Mouse (Mus musculus): ENCODE data around the gene Uimc1. TPM values are rescaled to one million over a fixed set of nuclear protein-coding genes. Genes with fewer than 3 reads are reported as not detected.
A peak's percentile ranks its signal among the peaks of the same experiment; 100 is the strongest.

The Uimc1 gene
- polyA plus RNA-seq, 1 experiment from 2014 or later, result 22.6 TPM

DNA sequence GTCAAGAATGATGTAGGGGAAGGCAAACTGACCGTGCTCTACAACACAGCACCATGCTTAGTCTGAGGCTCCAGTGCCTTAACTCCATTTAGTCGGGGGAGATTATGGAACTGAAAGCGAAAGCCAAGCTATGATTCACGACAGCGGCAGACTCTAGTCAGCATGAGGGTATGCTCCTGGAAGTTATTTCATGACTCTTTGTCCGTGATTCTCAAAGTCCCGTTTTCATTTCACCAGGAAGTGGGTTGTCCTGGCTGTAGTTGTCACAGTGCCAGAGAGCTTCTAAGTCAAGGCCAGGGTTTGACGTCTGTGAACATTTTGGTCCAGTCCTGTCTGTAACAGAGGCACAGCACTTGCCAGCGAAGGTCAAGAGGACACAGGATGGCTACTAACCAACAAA is 77.4 kb downstream of the Uimc1 start:
- Histone ChIP-seq H3K27ac (no peak overlapping the region), H3K36me3 (peaks cover 9% of the 10 kb centered on the region; the same call in 1 of the 2 replicates), H3K4me2 (replicated peaks) (no peak overlapping the region), H3K9ac (no peak overlapping the region), H3K9me3 (no peaks in the 10 kb centered on the region), H3K4me1 (peaks cover 3% of the 10 kb centered on the region; the same call in 1 of the 2 replicates), H3K4me3 (no peak overlapping the region), H3K27me3 (replicated peaks) (no peaks in the 10 kb centered on the region)
- 78% methylated on average over 9 of the region's 9 CpGs for WGBS
- ATAC-seq (ENCODE audit: low FRiP score, low read depth), result no peak

DNA sequence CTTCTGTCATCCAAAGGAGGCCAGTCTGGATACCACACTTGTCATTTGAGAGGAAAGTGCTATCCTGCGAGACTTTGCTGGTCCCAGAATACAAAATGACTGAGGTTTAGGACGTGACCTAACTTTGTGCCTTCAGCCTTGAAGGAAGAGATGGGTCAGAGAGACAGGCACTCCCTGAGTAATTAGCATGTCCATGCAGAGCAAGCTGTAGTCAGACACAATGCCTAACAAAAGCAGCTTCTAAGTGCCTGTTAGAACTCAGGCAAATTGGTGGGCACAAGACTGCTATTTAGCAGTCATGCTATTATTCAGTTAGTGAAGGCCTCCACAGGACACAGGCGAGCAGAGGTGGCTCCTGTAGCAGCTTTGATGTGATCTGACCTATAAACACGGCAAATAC is 77.8 kb downstream of the Uimc1 start:
- peaks cover 3% of the 10 kb centered on the region; the same call in 1 of the 2 replicates for H3K4me1 ChIP-seq
- H3K9ac ChIP-seq, result no peak overlapping the region
- 26% methylated on average over 4 of the region's 4 CpGs for WGBS
- no peak for ATAC-seq (ENCODE audit: low FRiP score, low read depth)
- H3K27ac ChIP-seq, result no peak overlapping the region
- H3K4me2 ChIP-seq (replicated peaks), result no peak overlapping the region
- no peak overlapping the region for H3K4me3 ChIP-seq
- H3K9me3 ChIP-seq, result no peaks in the 10 kb centered on the region
- no peaks in the 10 kb centered on the region for H3K27me3 ChIP-seq (replicated peaks)
- H3K36me3 ChIP-seq, result peaks cover 9% of the 10 kb centered on the region; the same call in 1 of the 2 replicates

DNA sequence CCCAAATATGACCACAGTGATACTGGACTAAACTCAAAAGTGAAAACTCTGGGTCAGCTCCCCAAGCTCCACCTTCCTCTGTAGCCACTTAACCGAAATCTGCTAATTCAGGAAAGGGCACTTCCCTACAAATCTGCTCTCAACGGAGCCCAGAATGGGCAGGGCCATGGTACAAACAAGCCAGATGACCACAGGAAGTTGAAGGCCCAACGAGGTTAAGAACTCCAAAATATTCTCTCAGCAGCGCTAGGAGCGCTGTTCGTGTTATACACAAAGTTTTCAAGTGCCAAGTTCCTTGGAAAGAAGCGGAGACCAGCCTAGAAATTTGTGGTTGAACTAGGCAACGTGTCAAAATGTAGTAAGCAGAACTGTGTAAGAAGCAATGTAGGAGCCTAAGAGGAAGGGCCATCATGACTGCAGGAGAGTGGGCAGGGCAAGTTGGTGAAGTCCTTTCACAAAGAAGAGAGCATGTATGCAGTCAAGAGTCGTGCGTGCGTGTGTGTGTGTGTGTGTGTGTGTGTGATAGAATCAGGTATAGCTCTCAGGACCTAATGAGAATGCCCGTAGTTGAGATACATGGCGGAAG is 78.8 kb downstream of the Uimc1 start, which contains the start of gene Hk3:
Gene Hk3 (minus strand): TSS at position 192 of the 586 bp plus-strand sequence.
- Histone ChIP-seq H3K4me3 (no peak within 1 kb of the TSS), H3K9ac (no peak within 1 kb of the TSS), H3K9me3 (no peaks in the 10 kb centered on the region), H3K4me1 (peaks cover 3% of the 10 kb centered on the region; the same call in 1 of the 2 replicates), H3K4me2 (replicated peaks) (no peak within 1 kb of the TSS), H3K36me3 (peaks cover 8% of the 10 kb centered on the region; the same call in 1 of the 2 replicates), H3K27me3 (replicated peaks) (no peaks in the 10 kb centered on the region), H3K27ac (no peak within 1 kb of the TSS)
- WGBS, result 89% methylated on average over 13 of the region's 13 CpGs
- no peak for ATAC-seq (ENCODE audit: low FRiP score, low read depth)

DNA sequence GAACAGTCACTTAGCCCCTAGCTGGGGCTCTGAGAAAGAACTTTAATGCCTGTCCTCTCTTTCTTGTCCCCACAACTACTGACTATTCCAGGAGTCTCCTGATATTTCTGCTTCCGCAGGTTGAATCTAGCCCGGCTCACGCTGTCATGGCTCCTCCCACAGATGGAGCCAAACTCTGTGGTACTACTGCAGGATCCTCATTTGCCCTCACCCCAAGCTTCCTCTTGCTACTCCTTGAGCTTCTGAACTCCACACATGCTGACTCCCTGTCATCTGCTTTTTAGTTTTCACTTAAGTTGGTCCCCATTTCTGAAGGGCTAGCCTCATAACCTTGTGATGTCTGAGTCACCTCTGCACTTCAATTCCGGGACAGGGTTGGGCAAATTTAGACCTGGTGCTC is 80.0 kb downstream of the Uimc1 start:
- Histone ChIP-seq H3K4me1 (peaks cover 3% of the 10 kb centered on the region; the same call in 1 of the 2 replicates), H3K27ac (no peak overlapping the region), H3K27me3 (replicated peaks) (no peaks in the 10 kb centered on the region), H3K36me3 (no peaks in the 10 kb centered on the region), H3K9me3 (no peaks in the 10 kb centered on the region), H3K9ac (no peak overlapping the region), H3K4me3 (no peak overlapping the region), H3K4me2 (replicated peaks) (no peak overlapping the region)
- 91% methylated on average over 4 of the region's 4 CpGs for WGBS
- ATAC-seq (ENCODE audit: low FRiP score, low read depth), result no peak

DNA sequence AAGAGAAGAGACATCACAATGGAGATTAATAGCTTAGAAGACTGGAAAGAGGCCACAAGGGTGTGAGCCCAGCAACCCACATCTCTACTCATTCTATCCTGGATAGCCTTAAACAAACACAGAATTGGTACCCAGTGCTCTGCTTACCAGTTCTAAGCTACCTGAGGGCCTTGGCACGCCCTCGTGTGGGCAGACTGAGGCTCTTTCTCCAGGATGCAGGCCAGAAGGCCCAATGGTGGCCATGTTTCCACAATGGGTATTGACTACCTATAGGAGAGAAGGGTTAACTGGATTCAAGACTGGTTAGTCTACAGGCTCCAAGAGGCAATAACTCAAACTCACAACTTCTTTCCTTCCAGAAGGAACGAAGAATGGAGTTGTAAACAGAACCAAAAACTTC is 80.9 kb downstream of the Uimc1 start:
- Histone ChIP-seq H3K9ac (no peak overlapping the region), H3K27me3 (replicated peaks) (no peaks in the 10 kb centered on the region), H3K4me1 (peaks cover 4% of the 10 kb centered on the region; the same call in 1 of the 2 replicates), H3K4me2 (replicated peaks) (no peak overlapping the region), H3K27ac (no peak overlapping the region), H3K36me3 (no peaks in the 10 kb centered on the region), H3K9me3 (no peaks in the 10 kb centered on the region), H3K4me3 (no peak overlapping the region)
- 64% methylated on average over 3 of the region's 3 CpGs for WGBS
- no peak for ATAC-seq (ENCODE audit: low FRiP score, low read depth)

DNA sequence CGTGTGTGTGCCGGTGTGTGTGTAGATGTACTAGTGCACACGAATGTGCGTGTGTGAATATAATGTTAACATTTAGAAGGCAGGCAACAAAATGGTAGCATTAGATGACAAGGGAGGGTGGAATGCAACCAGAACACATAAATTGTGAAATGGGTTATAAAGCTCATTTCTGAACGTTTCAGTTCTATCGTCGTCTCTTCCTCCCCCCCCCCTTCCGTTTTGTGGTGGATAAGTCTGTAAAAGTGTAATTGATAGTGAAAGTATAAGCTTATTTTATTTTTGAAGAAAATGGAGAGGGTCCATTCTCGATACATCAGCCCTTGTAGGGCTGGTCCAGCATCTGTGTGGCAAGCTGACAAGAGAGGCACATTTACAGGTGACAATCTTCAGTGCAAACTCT is 81.4 kb downstream of the Uimc1 start:
- Histone ChIP-seq H3K27ac (no peak overlapping the region), H3K4me3 (no peak overlapping the region), H3K4me1 (peaks cover 9% of the 10 kb centered on the region; the same call in 1 of the 2 replicates), H3K27me3 (replicated peaks) (no peaks in the 10 kb centered on the region), H3K9me3 (no peaks in the 10 kb centered on the region), H3K4me2 (replicated peaks) (no peak overlapping the region), H3K9ac (no peak overlapping the region), H3K36me3 (no peaks in the 10 kb centered on the region)
- WGBS, result 86% methylated on average over 9 of the region's 9 CpGs
- no peak for ATAC-seq (ENCODE audit: low FRiP score, low read depth)

DNA sequence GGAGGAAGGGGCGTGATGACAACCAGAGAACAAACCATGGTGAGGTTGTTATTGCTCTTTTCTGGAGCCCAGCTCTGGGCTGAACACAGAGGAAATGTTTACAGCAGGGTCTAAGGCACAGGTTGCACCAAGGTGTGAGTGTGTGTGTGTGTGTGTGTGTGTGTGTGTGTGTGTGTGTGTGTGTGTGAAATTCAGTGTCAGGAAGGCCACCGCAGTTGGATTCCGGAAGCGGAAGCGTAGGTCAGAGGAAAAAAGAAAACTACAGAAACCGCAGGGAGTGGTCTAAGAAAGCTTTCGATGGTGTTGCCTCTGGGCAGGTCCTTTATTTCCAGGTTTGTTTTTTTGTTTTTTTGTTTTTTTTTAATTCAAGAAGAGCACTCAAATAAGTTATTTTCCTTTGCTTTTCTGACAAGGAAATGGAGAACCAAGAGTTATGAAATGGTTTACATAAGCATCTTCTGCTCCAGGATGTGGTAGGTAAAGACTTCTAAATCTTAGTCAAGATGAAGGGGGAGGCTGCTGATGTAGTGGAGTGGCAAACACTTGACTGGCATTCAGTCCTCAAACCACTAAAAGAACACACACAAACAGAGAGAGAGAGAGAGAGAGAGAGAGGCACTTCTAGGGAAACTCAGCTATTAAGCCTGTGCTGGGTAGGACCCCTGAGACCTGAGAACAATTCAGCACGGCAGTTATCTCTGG is 82.1 kb downstream of the Uimc1 start:
- Histone ChIP-seq H3K4me3 (no peak overlapping the region), H3K9ac (no peak overlapping the region), H3K27me3 (replicated peaks) (0 out of 2 replicates have a peak, but pooled peaks cover 3% of the 10 kb centered on the region), H3K36me3 (no peaks in the 10 kb centered on the region), H3K27ac (no peak overlapping the region), H3K9me3 (no peaks in the 10 kb centered on the region), H3K4me2 (replicated peaks) (no peak overlapping the region), H3K4me1 (peaks cover 10% of the 10 kb centered on the region; the same call in 1 of the 2 replicates)
- no peak for ATAC-seq (ENCODE audit: low FRiP score, low read depth)
- WGBS, result 77% methylated on average over 8 of the region's 8 CpGs

DNA sequence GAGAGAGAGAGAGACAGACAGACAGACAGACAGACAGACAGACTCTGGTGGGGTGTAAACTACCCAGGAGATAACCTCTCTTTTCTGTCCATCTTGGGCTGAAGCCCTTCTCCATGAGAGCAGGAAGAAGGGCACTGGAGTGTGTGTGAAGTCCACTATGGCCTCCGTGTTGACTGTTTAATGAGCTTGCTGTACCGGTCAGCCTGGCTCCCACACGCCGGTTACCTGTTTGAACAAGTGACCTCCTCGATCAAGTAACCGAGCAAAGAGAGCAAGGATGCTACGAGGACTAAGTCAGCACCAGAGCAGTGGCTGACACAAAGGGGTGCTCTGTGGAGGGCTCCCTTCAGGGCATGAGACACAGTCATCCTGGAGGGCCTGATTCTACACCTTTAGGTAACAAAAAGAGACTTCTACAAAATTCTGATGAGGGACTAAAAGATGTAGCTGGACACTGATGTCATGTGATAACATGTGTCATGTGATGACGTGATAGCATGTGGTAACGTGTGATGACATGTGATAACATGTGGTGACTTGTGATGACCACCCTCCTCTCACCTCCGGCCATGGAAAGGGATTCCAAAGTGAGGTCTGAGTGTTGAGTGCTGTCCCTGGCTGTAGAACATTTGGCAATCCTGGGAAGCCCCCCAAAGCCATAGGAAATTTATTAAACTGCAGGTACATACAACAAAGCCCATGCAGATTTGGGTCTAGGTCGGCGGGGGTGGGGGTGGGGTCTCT is 82.8 kb downstream of the Uimc1 start:
- Histone ChIP-seq H3K4me3 (no peak overlapping the region), H3K27me3 (replicated peaks) (0 out of 2 replicates have a peak, but pooled peaks cover 3% of the 10 kb centered on the region), H3K36me3 (no peaks in the 10 kb centered on the region), H3K4me1 (peaks cover 8% of the 10 kb centered on the region; the same call in 1 of the 2 replicates), H3K4me2 (replicated peaks) (no peak overlapping the region), H3K9me3 (no peaks in the 10 kb centered on the region), H3K27ac (no peak overlapping the region), H3K9ac (no peak overlapping the region)
- WGBS, result 87% methylated on average over 12 of the region's 12 CpGs
- no peak for ATAC-seq (ENCODE audit: low FRiP score, low read depth)

DNA sequence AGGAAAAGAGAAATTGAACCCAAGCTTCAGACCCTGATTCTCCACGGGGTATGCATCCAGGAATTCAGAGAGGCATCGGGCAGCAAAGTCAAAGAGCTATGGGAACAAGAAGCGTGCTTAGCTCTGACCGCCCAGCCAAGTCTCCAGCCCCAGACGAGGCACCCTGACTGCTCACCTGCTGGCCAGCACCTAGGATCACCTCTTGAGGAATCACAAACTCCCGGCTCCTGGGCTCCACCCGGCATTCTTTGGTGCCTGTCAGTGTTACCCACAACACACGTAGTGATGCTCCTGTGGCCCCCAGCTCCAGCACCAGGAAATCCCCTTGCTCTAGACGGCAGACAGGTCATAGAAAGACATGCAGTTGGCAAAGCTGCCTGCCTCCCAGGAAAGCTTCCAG is 85.6 kb downstream of the Uimc1 start:
- H3K9ac ChIP-seq, result no peak overlapping the region
- 36% methylated on average over 9 of the region's 9 CpGs for WGBS
- peaks cover 14% of the 10 kb centered on the region for H3K27me3 ChIP-seq (replicated peaks)
- ATAC-seq (ENCODE audit: low FRiP score, low read depth), result no peak
- peaks cover 14% of the 10 kb centered on the region for H3K4me1 ChIP-seq
- no peaks in the 10 kb centered on the region for H3K36me3 ChIP-seq
- H3K4me3 ChIP-seq, result no peak overlapping the region
- H3K9me3 ChIP-seq, result no peaks in the 10 kb centered on the region
- no peak overlapping the region for H3K27ac ChIP-seq
- no peak overlapping the region for H3K4me2 ChIP-seq (replicated peaks)

DNA sequence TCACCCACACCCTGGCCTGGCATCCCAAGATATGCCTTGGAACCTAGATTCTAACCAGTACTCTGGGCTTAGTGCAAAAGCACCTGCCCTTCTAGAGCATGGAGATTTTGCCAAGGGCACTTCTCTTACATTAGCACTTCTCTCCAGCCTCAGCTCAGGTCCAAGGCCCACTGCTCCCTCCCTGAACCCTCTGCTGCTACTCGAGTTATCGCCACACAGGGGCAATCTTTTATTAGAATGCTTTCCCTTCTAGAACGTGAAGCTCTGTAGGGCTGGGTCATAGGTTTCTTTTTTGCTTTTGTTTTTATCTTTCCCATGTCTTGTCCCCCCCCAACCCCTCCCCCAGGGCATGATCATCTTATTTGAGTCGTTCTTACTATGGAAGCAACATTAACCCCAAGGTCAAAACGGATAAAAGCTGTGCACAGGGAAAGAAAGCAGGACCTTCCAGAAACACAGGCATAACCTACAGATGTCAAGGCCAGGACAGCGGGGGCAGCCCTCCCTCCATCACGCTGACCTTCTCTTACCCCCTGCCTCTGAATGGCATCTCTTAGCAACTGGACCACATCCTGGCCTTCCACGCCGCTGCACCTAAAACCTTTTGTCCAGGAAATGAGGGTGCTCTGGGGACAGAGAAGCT is 86.3 kb downstream of the Uimc1 start:
- ATAC-seq (ENCODE audit: low FRiP score, low read depth), result no peak
- H3K36me3 ChIP-seq, result no peaks in the 10 kb centered on the region
- H3K4me3 ChIP-seq, result no peak overlapping the region
- H3K4me2 ChIP-seq (replicated peaks), result no peak overlapping the region
- H3K27ac ChIP-seq, result no peak overlapping the region
- WGBS, result 7% methylated on average over 9 of the region's 9 CpGs
- no peak overlapping the region for H3K9ac ChIP-seq
- H3K4me1 ChIP-seq, result peaks cover 14% of the 10 kb centered on the region
- peaks cover 14% of the 10 kb centered on the region for H3K27me3 ChIP-seq (replicated peaks)
- H3K9me3 ChIP-seq, result no peaks in the 10 kb centered on the region

DNA sequence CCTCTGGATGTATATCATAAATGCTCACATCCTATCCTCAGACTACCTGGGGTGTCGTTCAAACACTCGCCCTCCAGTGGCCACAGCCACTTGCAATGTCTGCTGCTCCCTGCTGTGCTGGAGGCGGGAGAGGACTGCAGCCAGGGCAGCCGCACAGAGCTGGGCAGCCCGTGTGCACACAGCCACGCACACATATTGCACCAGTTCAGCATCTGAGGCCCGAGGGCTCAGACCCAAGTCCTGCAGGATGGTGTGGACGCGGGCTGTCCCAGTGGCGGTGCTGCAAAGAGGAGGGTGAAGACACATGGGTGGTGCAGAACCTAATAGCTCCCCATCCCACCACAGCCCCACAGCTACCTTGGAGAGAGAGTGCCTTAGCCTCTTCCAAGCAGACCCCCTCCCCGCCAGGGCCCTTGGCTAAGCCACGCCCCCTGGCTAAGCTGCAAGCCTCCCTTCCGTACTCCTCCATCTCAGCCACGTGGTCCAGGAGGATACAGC is 88.1 kb downstream of the Uimc1 start:
- Histone ChIP-seq H3K4me3 (no peak overlapping the region), H3K27ac (no peak overlapping the region), H3K4me2 (replicated peaks) (peak overlapping the region; percentile 26; the same call in 1 of the 2 replicates), H3K36me3 (no peaks in the 10 kb centered on the region), H3K27me3 (replicated peaks) (peaks cover 14% of the 10 kb centered on the region), H3K9me3 (no peaks in the 10 kb centered on the region), H3K9ac (no peak overlapping the region), H3K4me1 (peaks cover 23% of the 10 kb centered on the region)
- ATAC-seq (ENCODE audit: low FRiP score, low read depth), result peak; percentile 26; the same call in 1 of the 2 replicates
- WGBS, result 3% methylated on average over 14 of the region's 14 CpGs
